Mouse (Mus musculus): ENCODE data around the gene Fam135a.

The Fam135a gene

DNA sequence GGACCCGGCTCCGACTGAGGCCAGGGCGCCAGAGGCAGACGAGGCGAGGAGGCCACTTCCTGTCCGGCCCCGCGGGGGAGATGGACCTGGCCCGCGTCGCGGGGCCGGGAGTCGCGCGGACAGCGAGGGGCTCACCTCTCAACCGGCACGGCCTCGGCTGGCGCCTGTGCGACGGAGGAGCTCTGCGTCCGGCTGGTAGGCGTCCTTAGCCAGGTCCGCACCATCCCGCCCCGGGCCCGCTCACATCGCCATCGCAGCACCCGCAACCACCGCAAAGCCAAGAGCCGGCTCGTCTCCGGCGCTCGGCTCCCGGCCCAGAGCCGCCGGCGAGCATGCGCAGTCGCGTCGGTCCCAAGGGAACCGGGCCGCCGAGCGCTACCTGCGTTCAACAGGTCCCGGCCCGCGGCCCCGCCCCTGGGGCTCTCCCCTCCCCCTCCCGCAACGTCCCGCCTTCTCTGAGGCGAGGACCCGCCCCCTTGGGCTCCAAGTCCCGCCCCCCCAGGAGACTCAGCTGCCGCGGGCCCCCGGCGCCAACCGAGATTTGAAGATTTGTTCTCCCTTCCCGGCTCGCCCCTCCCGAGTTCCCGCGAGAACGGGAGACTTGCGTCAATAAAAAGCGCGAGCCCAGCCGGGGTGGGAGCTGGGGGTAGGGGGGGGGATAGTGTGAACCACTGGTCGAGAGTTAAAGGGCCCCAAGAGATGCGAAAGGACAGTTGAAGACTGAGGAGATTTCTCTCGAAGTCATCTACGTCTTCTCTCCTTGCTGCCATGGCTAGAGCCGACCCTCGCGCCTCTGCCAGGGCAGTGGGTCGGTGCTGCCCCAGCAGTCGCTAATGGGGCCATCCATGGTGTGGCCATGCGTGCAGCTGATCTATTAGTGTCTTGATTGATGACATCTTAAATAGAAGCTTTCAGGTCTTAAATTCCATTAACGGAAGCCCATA lies at the start of gene Fam135a:
Gene Fam135a (minus strand): TSS at position 416 of the 944 bp plus-strand sequence.
- peak; percentile 25 for DNase-seq (ENCODE audit: extremely low read depth, low read depth, low spot score)

DNA sequence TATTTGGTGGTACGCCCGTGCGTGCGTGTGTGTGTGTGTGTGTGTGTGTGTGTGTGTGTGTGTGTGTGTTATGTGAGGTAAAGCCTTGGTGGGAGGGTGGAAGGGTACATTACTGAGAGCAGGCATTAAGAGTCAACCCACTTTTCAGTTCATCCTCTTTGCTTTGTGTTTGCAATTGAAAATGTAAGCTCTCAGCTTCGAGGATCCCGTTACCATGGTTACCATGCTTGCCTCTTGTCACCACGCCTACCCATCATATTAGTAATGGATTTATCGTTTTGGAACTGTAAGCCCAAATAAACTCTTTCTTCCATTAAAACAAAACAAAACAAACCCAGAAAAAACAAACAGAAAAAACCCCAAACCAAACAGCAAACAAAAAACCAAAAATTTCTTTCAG lies 43.4 kb upstream of the Fam135a start:
- no peak for DNase-seq (ENCODE audit: extremely low read depth, low read depth, low spot score)

DNA sequence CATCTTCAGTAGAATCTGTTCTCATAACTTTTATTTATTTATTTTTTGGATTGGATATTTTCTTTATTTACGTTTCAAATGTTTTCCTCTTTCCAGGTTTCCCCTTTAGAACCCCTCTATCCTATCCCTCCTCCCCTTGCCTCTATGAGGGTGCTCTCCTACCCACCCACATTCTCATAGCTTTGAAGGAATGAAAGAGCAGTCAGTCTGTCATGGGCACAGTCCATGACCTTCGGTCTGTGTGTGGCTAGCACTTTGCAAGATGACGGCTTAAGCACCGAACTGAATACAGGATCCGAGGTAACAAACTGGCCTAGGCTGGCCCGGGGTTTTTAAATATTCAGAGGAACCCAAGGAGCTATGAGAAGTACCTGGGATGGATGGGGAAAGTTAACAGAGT lies 40.4 kb upstream of the Fam135a start:
- no peak for DNase-seq (ENCODE audit: extremely low read depth, low read depth, low spot score)

DNA sequence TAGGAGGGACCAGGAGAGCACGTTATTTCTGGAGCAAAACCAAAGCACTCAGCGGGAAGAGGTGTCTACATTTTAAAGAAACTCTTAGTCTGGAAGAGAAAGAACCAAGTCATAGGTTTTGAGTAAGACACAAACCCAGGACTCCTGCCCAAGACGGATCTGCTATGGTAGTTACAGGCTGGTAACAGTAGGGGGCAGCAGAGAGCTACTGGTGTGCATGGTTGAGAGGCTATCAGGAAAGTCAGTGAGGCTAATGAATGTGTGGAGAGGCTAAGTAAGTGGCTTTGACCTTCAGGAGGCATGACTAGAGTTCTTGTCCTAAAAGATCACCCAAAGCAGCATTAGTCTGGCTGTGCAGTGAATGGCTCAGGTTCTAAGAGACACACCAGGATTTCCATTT lies 37.0 kb upstream of the Fam135a start:
- no peak for DNase-seq (ENCODE audit: extremely low read depth, low read depth, low spot score)

DNA sequence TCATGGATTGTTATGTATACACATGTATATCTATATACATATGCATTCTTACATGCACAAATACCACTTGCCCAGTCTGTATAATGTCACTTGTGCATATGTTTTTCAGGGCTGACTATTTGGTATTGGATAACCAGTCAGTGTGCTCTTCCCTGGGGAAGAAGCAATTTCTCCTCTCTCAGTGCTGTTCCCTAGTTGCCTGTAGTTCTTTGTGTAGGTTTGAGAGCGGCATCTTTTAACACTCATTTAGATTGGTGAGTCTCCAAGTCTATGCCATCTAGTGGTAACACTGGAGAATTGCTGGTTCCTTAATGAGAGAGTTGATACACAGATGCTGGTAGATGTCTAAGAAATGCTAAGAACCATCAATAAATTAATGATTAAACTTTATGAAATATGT lies 34.7 kb upstream of the Fam135a start:
- no peak for DNase-seq (ENCODE audit: extremely low read depth, low read depth, low spot score)

DNA sequence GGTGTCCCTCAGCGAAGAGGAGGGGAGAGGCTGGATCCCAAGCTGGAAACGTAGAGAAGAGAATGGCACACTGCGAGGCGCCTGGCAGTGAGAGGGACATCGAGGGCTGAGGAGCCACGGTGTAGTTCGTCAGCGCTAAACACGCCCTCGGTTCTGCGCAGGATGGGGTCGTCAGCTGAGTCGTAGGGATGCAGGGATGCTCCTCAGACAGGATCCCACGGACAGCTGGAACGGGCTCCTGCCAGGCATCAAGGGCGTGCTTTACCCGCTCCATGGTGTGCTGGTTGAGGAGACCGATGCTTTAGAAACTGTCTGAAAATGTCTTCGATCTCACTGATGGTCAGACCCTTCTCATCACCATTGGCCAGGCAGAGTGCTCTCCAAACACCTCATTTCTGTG lies 33.7 kb upstream of the Fam135a start:
- DNase-seq (ENCODE audit: extremely low read depth, low read depth, low spot score) = no peak

DNA sequence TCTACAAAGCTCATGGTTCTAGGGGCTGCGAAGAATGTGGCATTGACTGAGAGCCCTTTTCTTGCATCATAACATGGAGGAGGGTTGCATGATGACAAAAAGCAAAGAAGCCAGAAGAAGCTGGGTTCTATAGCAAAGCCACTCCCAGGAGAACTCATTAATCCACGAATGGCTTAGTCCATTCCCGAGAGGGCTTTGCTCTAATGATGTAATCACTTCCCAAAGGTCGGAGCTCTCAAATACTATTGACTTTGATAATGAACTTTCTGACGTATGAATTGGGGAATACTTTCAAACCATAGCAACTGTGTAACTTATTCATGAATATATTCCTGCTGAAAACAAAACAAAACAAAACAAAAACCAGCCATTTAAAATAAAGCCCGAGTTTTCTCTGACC lies 27.7 kb upstream of the Fam135a start:
- no peak for DNase-seq (ENCODE audit: extremely low read depth, low read depth, low spot score)

DNA sequence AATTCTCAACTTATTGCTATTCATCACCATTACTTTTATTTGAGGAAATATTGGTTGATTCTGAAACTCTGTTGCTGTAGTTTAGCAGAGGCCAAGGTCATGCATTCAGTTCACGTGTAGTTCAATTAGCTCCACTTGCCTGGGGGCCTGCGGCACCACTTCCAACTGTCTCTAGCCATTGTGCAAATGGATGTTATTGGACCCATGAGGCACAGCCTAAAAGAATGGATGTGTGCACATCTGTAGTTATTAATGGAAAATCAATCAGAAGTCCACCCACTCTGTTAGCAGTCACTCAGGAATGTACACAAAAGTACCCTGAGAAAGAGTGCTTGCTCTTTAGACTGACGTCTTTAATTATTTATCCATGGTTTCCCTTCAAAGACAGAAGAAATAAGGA lies 24.5 kb upstream of the Fam135a start:
- DNase-seq (ENCODE audit: extremely low read depth, low read depth, low spot score) = no peak

DNA sequence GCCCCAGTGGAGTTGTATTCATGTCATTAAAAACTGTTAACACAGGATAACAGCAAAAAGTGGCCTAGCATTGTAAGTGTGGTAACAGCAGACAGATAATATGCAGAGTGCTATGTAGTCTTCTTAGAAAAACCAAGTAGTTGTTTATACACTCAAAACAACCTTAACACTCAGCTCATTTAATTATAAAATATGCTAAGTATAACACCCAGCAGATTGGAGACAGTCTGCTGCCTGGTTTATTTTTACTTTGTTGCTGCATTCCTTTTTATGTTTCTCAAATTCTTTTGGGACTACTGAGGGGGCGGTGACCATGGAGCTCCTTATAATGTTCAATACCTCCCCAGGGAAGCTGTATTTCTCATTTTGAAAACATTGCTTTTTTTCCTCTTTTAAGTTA lies 22.4 kb upstream of the Fam135a start:
- no peak for DNase-seq (ENCODE audit: extremely low read depth, low read depth, low spot score)

DNA sequence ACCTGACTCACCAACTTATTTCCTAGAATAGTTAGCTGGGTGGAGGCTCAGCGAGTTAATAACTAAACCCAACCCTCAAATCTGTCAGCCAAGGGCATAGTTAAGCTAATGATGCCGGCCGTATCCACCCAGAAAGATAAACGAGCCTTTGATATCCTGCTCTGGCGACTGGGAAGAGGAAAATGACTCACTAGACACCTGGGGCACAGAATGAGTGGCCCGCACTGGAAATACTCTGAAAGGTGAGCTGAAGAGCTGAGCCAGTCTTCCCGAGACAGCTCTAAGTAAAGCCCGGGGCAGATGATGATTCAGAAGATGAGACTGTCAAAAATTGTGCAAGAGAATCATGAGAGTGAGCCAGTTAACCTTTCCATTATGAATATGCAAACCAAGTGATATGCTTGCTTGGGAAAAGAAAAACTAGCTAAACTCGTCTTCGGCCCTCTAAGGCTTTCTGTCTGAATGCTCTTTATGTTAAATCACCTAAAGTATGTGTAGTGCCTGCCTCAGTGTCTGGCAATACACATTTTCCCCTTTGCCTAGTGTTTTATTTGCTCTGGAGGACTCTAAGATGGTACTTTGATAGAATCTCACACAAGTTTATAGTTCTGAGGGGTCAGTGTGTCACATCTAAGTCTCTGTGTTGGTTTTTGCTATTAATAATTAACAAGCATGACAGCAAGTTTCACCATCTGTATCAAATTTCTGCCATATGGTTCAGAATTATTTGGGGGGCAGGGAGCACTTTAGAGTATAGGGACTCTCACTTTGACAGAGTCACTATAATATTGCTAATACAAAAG lies 8.0 kb upstream of the Fam135a start:
- DNase-seq (ENCODE audit: extremely low read depth, low read depth, low spot score) = peak; percentile 37

DNA sequence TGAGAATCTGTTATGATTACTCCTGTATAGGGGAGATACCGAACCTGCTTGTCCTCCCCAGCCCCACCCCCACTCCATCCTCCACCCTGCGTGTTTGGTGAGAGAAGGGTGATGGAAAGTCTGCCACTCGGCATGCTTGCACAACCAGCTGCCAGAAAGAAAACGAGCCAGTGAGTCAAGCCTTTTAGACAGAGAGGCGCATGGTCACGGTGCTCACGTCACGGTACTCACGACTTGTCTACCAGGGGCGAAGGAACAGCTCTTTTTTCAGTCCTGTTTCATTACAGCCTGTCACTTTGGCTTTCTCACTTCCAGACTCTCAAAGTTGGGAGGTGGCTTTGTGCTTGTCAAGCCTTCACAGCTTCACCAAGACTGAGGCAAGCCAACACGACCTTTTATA lies 7.2 kb upstream of the Fam135a start:
- DNase-seq (ENCODE audit: extremely low read depth, low read depth, low spot score) = no peak

DNA sequence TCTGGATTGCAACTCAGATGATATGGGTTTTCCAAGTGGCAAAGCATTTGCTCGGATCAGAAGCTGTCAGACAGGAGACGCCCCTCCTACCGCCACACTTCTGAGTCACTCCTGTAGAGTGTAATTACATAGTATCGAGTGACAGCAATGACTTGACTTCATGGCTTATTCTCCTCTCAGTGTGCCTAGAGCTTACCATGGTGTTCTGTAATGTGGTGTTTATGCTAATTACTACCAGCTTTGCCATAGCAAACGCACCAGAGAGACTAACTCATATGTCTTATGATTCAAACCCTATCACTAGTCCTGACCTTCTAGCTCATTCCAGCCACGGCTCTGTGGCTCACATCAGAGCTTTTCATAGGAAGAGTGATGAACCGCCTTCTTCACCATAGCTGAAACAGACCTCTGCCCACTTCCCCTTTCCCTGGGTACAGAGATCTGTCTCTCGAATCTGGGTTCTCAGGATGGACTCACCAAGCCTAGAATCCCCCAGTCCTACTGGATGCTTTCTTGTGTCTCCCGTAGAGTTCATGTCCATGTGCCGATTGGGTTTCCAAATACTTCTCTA lies 2.5 kb upstream of the Fam135a start:
- DNase-seq (ENCODE audit: extremely low read depth, low read depth, low spot score) = no peak

DNA sequence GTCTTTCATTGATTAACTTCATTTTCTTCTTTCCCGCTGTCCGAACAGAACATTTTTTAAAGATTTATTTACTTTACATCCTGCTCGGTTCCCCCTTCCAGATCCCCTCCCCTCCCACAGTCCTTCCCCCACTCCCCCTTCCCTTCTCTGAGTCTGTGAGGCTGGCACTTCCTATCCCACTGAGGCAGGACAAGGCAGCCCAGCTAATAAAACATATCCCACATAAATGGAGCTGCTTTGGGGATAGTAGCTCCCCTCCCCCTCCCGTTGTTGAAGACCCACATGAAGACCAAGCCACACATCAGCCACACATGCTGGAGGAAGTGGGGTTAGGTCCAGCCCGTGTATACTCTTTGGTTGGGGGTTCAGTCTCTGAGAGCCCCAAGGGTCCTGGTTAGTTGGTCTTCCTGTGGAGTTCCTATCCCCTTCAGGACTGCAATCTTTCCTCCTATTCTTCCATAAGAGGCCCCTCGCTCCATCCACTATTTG lies 773 bp upstream of the Fam135a start:
- DNase-seq (ENCODE audit: extremely low read depth, low read depth, low spot score) = no peak

DNA sequence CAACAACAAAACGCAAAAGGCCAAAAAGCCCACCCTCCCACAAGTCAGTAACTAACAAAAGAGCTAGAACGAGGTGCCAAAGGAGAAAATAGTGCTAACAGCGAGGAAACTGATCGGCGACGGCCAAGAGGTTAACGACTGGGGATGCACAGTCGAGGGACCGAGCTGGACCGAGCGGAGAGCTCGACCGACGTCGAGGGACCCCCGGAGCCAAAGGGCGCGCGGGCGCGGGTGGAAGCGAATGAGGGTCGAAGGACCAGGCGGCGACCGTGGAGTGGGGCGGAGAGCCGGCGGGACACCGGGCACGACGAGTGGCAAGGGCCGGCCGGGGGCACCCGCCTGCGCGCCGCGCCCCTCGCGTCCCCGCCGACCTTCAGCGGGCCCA lies 608 bp downstream of the Fam135a start:
- no peak for DNase-seq (ENCODE audit: extremely low read depth, low read depth, low spot score)

DNA sequence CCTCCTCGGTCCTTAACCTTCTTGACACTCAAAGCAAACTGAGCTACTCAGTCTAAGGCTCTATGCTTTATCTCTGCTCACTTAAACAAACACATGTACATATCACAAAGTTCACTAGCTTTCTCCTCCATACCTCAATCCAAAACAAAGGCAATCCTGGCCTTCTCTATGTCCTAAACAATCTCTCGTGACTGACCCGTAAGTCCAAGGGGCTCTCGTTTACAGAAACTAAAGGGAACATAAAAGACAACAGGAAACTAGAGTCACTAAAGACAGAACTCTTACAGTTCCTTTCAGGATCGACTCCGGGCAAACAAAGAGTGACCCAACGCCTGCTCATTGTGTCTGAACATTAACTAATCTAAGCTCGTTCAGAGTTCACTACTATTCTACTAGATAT lies 2.6 kb downstream of the Fam135a start:
- no peak for DNase-seq (ENCODE audit: extremely low read depth, low read depth, low spot score)

DNA sequence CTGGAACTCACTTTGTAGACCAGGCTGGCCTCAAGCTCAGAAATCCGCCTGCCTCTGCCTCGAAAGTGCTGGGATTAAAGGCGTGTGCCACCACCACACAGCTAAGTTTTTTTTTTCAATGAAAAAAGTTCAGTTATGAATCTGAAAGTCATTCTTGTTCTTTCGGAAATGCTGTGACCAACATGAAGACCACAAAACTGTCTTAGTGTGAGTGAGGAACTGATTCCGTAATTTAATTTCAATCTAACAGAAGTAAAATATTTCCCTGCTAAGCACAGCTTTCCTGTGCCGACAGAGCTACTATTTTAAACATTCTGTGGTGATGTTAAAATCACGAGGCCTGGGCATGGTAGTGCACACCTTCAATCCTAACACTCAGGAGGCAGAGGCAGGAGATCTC lies 7.7 kb downstream of the Fam135a start:
- DNase-seq (ENCODE audit: extremely low read depth, low read depth, low spot score) = no peak

DNA sequence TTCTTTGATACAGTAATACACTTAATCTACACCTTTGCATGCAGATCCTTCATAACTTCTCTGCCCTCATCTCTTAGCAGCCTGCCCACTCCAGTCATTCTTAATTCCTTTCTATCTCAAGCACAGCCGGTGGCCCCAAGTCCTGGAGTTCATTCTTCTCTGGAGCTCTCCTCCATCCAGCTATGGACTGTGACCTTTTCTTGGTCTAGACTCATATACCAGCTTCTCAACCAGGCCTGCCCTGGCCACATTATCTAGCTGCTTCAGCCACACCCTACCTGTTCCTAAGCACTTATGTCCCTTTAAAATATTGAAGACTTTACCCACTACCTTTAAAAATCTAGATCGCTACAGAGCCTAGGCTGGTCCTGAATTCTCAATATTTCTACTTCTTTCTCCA lies 9.5 kb downstream of the Fam135a start:
- no peak for DNase-seq (ENCODE audit: extremely low read depth, low read depth, low spot score)

DNA sequence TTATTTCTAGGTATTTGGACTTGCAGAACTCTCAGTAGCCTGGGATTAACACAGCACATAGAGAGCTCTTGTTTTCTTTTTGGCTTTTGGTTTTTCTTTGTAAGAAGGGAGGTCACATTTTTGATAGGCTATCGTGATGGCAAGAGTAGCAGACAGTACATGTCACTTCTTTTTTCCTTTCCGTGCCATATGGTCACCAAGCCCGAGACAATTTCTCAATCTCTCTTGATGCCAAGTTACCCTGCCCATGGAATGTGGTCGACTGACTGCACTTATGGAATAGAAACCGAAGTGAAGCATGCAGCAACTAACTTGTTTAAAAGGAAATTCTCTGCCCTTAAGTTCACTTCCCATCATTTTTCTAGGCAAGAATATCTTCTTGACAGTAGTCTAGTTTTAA lies 10.0 kb downstream of the Fam135a start:
- no peak for DNase-seq (ENCODE audit: extremely low read depth, low read depth, low spot score)

DNA sequence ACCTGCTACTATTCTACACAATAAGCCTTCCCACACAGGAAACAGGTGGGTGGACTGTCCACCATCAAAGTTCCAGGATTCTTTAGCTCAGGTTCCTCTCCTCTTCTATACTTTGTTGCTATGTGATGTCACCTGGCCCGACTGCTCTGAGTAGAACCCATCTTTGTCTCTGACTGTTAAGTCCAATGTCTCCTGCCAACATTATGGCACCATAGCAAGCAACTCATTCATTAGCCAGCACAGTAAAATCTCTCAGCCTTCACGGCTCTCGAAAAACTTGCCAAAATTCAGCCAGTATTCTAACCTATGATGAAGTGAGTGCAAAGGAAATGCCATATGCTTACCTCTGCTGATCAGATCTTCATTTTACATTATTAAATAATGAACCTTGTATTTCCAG lies 14.0 kb downstream of the Fam135a start:
- no peak for DNase-seq (ENCODE audit: extremely low read depth, low read depth, low spot score)

DNA sequence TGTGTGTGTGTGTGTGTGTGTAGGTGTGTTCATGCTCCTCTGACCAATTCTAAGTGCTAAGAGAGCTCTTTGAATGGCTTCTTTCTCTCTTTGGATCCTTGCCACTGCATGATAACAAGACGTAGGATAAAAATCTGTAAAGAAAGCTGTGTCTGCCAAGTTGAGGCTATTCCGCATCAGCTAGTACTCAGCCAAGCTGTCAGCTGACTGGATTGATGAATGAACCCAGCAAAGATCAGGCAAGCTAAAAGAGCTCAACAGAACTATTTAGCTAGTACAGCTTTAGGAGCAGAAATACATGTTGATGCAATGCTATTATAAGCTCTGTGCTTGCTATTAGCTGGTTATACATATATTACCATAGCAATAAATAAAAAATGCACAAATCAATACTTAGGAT lies 25.7 kb downstream of the Fam135a start:
- peak; percentile 11 for DNase-seq (ENCODE audit: extremely low read depth, low read depth, low spot score)

DNA sequence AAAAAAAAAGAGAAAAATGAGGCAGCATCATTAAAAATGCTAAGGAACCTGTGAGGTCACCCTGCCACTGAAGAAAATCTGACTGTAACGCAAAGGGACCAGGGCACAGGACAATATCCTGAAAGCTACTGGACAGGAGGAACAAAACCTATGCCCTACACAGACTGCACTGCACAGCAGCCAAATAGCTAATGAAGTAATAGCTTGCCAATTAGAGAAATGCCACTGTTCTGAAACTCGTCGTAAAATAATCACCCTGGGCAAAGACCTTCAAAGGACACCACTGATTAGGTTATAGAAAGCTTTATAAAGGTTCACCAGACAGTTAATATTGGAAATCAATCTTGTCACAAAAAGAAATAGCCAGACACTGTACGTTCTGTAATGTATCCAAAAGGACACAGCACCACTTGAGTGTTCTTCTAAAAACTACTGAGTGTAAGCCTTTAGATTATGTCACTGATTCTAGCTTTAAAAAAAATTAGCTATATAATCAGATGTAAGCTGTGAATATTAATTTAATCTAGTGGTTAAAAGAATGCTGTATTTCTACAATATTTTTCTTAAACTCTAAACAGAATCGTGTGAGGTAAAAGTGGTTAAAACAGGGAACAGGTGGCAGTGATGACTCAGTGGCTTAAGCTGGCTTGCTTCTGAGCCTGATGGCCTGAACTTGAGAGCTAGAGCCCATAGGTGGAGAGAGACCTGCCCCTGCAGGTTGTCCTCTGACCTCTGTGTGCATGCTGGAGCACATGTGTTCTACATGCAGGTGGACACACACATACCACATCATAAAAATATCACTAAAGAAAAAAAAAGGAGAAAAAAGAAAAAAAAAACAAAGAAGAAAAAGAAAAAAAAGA lies 26.5 kb downstream of the Fam135a start:
- DNase-seq (ENCODE audit: extremely low read depth, low read depth, low spot score) = peak; percentile 18

Measured in fat pad, adult 2 months (tissue).